Mouse (Mus musculus): ENCODE results near the gene Mast4. TPM values are rescaled to one million over a fixed set of nuclear protein-coding genes. Genes with fewer than 3 reads are reported as not detected.

The Mast4 gene
- polyA plus RNA-seq, 1 experiment from 2014 or later, result 36.9 TPM

DNA sequence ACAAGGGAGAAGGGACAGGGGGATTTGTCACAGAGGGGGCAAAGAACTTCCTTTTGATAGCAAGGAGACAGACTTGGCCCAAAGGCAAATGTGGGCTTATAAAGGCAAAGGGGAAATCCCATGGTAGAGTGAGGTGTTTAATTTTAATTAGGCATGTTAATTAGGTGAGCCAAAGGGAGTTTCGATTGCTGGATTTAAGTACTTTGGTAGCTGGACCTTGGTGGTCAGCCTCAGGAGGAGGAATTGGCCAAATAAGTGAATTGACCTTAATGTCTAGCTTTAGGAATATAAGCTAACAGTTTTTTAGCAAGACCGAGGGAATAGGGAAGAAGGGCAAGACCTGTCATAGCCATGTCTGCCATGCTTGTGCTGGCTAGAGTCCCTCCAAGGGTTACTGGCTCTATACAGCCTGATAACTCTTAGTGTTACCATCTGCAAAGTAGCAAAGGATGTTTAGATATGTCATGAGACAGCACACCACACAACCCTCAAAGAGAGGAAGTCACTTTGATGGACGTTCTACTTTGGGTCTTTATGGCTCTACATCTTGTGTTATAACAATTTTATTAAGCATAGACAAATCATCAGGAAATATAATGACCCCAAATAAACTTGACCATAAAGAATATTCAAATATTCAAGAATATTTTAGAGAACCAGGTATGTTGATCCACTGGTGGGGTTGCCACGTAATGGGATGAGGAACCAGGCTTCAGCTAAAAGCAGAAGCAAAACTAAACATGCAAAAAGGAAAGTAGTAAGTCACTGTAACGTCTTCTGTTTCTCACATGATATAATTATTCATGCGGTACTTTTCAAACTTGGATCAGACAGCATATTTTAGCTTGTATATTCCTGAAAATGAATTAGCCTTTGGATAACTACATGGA is 644.9 kb downstream of the Mast4 start:
- no peaks in the 10 kb centered on the region for H3K27me3 ChIP-seq (ENCODE audit: control insufficient read depth, insufficient read depth, low read length)
- H3K4me3 ChIP-seq (ENCODE audit: low read length), result no peak overlapping the region
- 78% methylated on average over 6 of the region's 6 CpGs for WGBS
- no peak for ATAC-seq (replicated peaks; ENCODE audit: extremely low read depth, insufficient read depth, low FRiP score)
- no peak overlapping the region for H3K4me2 ChIP-seq (ENCODE audit: low read depth, low read length)
- H3K9me3 ChIP-seq (replicated peaks; ENCODE audit: control insufficient read depth, low read length), result no peaks in the 10 kb centered on the region
- peaks cover 8% of the 10 kb centered on the region for H3K4me1 ChIP-seq (ENCODE audit: control insufficient read depth, insufficient read depth, low read length)
- no peaks in the 10 kb centered on the region for H3K36me3 ChIP-seq (ENCODE audit: control insufficient read depth, insufficient read depth)
- H3K9ac ChIP-seq (ENCODE audit: low read length), result no peak overlapping the region
- H3K27ac ChIP-seq (ENCODE audit: low read length), result no peak overlapping the region

DNA sequence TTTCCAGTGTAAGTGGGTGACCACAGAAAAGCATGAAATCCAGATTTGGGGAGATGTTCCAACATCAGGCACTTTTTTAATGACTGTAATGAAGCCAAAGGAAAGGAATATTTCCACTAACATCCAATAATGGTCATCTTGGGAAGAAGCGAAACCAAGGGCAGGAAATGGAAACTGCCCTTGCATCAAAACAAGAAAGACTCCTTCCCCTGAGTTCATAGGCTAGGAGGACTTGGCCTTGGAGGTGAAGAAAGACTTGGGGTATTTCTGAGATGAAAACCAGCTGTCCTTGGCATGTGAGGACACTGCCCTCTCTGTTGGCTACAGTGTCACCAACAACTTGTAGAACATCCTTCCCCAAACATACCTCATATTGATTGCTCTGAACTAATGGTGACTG is 646.2 kb downstream of the Mast4 start:
- Histone ChIP-seq H3K27me3 (ENCODE audit: control insufficient read depth, insufficient read depth, low read length) (no peaks in the 10 kb centered on the region), H3K9ac (ENCODE audit: low read length) (no peak overlapping the region), H3K9me3 (replicated peaks; ENCODE audit: control insufficient read depth, low read length) (no peaks in the 10 kb centered on the region), H3K36me3 (ENCODE audit: control insufficient read depth, insufficient read depth) (no peaks in the 10 kb centered on the region), H3K27ac (ENCODE audit: low read length) (no peak overlapping the region), H3K4me2 (ENCODE audit: low read depth, low read length) (no peak overlapping the region), H3K4me3 (ENCODE audit: low read length) (no peak overlapping the region), H3K4me1 (ENCODE audit: control insufficient read depth, insufficient read depth, low read length) (peaks cover under 1% of the 10 kb centered on the region; the same call in 1 of the 2 replicates)
- ATAC-seq (replicated peaks; ENCODE audit: extremely low read depth, insufficient read depth, low FRiP score), result no peak
- 82% methylated on average over 1 of the region's 1 CpGs for WGBS

DNA sequence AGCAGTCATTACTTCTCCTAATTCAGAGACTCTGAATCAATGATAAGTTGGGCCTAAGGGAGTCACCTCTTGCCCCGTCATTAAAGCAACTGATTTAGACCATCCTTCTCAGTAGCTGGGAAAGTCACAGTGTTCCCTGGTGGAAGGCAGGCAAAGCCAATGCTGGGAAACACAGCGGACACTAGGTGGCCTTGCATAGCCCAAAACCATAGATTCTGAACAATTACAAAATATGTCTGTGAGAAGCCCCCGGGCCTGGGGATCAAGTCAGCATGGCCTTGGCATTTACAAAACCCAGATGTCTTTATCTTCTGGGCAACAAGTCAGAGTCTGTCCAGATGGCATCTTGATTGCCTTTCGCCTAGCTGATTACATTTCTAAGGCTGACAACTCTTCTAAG is 649.4 kb downstream of the Mast4 start:
- Histone ChIP-seq H3K9ac (ENCODE audit: low read length) (no peak overlapping the region), H3K27me3 (ENCODE audit: control insufficient read depth, insufficient read depth, low read length) (no peaks in the 10 kb centered on the region), H3K4me1 (ENCODE audit: control insufficient read depth, insufficient read depth, low read length) (no peaks in the 10 kb centered on the region), H3K9me3 (replicated peaks; ENCODE audit: control insufficient read depth, low read length) (no peaks in the 10 kb centered on the region), H3K4me3 (ENCODE audit: low read length) (no peak overlapping the region), H3K4me2 (ENCODE audit: low read depth, low read length) (no peak overlapping the region), H3K27ac (ENCODE audit: low read length) (no peak overlapping the region), H3K36me3 (ENCODE audit: control insufficient read depth, insufficient read depth) (no peaks in the 10 kb centered on the region)
- ATAC-seq (replicated peaks; ENCODE audit: extremely low read depth, insufficient read depth, low FRiP score), result no peak
- 66% methylated on average over 4 of the region's 4 CpGs for WGBS

Data from heart, embryonic 16.5 days (tissue).